Mouse (Mus musculus): Measurements from ENCODE around the gene Scfd2. TPM values are rescaled to one million over a fixed set of nuclear protein-coding genes. Genes with fewer than 3 reads are reported as not detected.

Gene Scfd2
- polyA plus RNA-seq, 1 experiment from 2014 or later, result 17.7 TPM

DNA sequence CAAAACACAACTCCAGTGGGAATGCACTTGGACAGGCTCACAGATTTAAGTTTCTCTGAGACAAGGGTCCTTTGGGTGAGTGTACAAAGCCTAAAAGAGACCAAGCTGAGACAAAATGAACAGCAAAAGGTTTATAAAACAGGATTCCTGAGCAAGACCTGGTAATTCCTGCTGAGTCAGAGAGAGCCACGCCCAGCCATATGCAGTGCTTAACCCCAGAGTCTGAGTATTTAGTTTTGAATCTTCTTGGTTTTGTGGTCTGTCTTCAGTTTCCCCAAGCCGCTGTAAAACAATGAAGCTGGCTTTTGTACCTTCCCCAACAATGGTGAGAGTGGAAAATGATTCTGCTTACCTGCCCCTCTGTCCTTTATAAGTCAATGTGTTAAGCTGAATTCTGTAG is 246.3 kb downstream of the Scfd2 start:
- no peaks in the 10 kb centered on the region for H3K36me3 ChIP-seq (ENCODE audit: control insufficient read depth, insufficient read depth, low read length)
- WGBS, result 60% methylated on average over 2 of the region's 2 CpGs
- no peaks in the 10 kb centered on the region for H3K9me3 ChIP-seq (ENCODE audit: control insufficient read depth, low read length)
- no peak overlapping the region for H3K4me2 ChIP-seq (ENCODE audit: low read depth, low read length)
- H3K27me3 ChIP-seq (replicated peaks; ENCODE audit: control insufficient read depth, insufficient read depth, low read length), result no peaks in the 10 kb centered on the region
- ATAC-seq, result no peak
- H3K4me3 ChIP-seq (ENCODE audit: low read length), result no peak overlapping the region
- no peak overlapping the region for H3K27ac ChIP-seq (ENCODE audit: low read length)
- no peak overlapping the region for H3K9ac ChIP-seq (ENCODE audit: low read depth, low read length)
- no peaks in the 10 kb centered on the region for H3K4me1 ChIP-seq (ENCODE audit: control insufficient read depth, insufficient read depth, low read length)

DNA sequence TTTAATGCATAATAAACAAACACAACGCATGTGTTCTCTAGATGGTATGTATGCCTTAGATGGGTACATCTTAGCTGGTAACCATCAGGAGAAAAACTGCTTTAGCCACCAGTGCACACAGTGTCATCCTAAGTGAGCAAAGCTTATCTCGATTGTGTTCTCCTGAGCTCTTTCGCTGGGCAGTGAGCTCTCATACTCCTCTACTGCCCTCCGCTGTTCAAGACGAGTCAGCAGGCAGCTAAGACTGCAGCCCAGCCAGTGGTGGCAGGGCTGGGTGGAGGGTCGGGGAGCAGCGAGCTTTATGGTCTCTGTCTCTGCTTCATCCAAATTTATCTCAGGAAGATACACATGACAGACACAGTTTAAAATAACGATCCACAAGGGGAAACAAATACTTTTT is 248.0 kb downstream of the Scfd2 start:
- Histone ChIP-seq H3K4me3 (ENCODE audit: low read length) (no peak overlapping the region), H3K4me2 (ENCODE audit: low read depth, low read length) (no peak overlapping the region), H3K9me3 (ENCODE audit: control insufficient read depth, low read length) (no peaks in the 10 kb centered on the region), H3K4me1 (ENCODE audit: control insufficient read depth, insufficient read depth, low read length) (no peaks in the 10 kb centered on the region), H3K27ac (ENCODE audit: low read length) (no peak overlapping the region), H3K27me3 (replicated peaks; ENCODE audit: control insufficient read depth, insufficient read depth, low read length) (no peaks in the 10 kb centered on the region), H3K36me3 (ENCODE audit: control insufficient read depth, insufficient read depth, low read length) (no peaks in the 10 kb centered on the region), H3K9ac (ENCODE audit: low read depth, low read length) (no peak overlapping the region)
- 40% methylated on average over 8 of the region's 8 CpGs for WGBS
- ATAC-seq, result no peak

DNA sequence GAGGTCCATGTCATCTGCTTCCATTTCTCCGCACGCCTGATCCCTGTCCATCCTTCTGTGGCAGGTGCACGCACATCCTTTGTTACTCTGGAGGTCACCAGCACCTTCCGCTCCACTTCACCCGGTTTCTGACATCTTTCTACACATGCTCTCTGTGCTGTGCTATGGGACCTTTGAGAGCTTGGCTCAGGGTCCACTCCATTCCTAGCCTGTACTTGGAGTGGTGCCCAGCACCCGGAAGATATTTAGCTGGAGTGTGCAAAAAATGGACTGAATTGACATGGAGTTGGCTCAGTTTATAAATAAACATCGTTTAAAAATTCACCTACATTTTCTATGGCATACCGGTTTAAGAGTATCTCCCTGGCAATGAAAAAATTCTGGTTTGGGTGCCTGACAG is 250.1 kb downstream of the Scfd2 start:
- H3K27me3 ChIP-seq (replicated peaks; ENCODE audit: control insufficient read depth, insufficient read depth, low read length), result no peaks in the 10 kb centered on the region
- H3K27ac ChIP-seq (ENCODE audit: low read length), result no peak overlapping the region
- H3K4me3 ChIP-seq (ENCODE audit: low read length), result no peak overlapping the region
- H3K4me1 ChIP-seq (ENCODE audit: control insufficient read depth, insufficient read depth, low read length), result peaks cover 7% of the 10 kb centered on the region
- no peak for ATAC-seq
- no peak overlapping the region for H3K9ac ChIP-seq (ENCODE audit: low read depth, low read length)
- H3K9me3 ChIP-seq (ENCODE audit: control insufficient read depth, low read length), result no peaks in the 10 kb centered on the region
- no peak overlapping the region for H3K4me2 ChIP-seq (ENCODE audit: low read depth, low read length)
- 82% methylated on average over 8 of the region's 8 CpGs for WGBS
- H3K36me3 ChIP-seq (ENCODE audit: control insufficient read depth, insufficient read depth, low read length), result no peaks in the 10 kb centered on the region

DNA sequence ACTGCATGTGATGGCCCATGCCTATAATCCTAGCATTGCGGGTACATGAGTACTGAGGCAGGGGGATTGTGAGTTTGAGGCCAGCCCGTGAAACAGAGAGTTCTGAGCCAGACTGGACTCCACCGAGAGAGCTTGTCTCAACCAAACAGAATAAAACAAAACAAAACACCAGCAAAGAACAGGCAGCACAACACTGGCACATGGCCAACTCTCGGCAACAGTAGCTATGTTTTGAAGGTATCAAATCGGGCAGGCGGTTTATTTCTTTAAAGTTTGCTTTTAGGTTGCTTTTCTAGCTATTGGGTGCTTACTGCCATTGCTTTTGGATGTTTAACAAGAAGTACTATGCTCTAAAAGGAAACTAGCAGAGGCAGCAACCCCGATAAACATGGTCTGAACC is 251.9 kb downstream of the Scfd2 start:
- Histone ChIP-seq H3K36me3 (ENCODE audit: control insufficient read depth, insufficient read depth, low read length) (no peaks in the 10 kb centered on the region), H3K9me3 (ENCODE audit: control insufficient read depth, low read length) (no peaks in the 10 kb centered on the region), H3K4me3 (ENCODE audit: low read length) (no peak overlapping the region), H3K9ac (ENCODE audit: low read depth, low read length) (no peak overlapping the region), H3K27ac (ENCODE audit: low read length) (no peak overlapping the region), H3K4me2 (ENCODE audit: low read depth, low read length) (no peak overlapping the region), H3K27me3 (replicated peaks; ENCODE audit: control insufficient read depth, insufficient read depth, low read length) (no peaks in the 10 kb centered on the region), H3K4me1 (ENCODE audit: control insufficient read depth, insufficient read depth, low read length) (peaks cover 7% of the 10 kb centered on the region)
- WGBS, result 68% methylated on average over 7 of the region's 7 CpGs
- ATAC-seq, result no peak

DNA sequence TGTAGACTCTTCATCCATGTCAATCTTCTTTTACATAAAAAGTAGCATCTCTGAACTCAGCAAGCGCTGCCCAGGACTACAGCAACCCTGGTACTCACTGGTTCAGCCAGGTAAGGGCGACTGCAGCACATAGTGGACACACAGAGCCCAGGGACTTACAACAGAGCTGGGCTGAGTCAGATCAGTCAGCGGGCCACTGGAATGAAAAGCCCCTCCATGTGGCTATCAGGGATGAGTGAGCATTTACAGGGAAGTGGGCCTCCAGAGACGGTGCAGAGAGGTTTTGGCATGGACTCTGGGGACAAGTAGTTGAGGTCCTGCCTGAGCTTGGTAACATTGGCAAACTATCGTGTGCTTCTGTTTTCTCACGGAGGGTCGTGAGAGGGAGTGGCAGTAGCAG is 253.1 kb downstream of the Scfd2 start:
- no peaks in the 10 kb centered on the region for H3K9me3 ChIP-seq (ENCODE audit: control insufficient read depth, low read length)
- H3K4me1 ChIP-seq (ENCODE audit: control insufficient read depth, insufficient read depth, low read length), result peaks cover 7% of the 10 kb centered on the region
- H3K4me3 ChIP-seq (ENCODE audit: low read length), result no peak overlapping the region
- no peak for ATAC-seq
- no peak overlapping the region for H3K4me2 ChIP-seq (ENCODE audit: low read depth, low read length)
- no peaks in the 10 kb centered on the region for H3K36me3 ChIP-seq (ENCODE audit: control insufficient read depth, insufficient read depth, low read length)
- 85% methylated on average over 7 of the region's 7 CpGs for WGBS
- H3K27ac ChIP-seq (ENCODE audit: low read length), result no peak overlapping the region
- no peak overlapping the region for H3K9ac ChIP-seq (ENCODE audit: low read depth, low read length)
- H3K27me3 ChIP-seq (replicated peaks; ENCODE audit: control insufficient read depth, insufficient read depth, low read length), result no peaks in the 10 kb centered on the region

DNA sequence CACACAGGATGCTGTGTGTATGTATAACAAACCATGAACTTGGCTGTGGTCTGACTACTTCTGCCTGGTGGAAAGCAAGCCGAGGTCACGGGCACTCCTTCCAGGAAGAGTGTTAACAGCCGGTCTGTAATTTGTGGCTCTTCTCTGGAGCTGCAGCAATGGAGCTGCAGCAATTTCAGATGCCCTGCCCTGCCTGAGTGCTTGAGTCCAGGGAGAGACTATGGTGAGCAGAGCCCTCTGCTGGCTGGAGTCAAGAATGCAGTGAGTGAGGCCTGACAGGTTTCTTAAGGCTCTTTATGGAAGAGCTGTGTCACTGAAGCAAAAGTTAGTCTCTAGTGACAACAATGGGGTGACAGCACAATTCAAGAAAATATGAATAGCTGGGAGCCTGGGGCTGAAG is 253.8 kb downstream of the Scfd2 start:
- Histone ChIP-seq H3K27me3 (replicated peaks; ENCODE audit: control insufficient read depth, insufficient read depth, low read length) (no peaks in the 10 kb centered on the region), H3K4me3 (ENCODE audit: low read length) (no peak overlapping the region), H3K36me3 (ENCODE audit: control insufficient read depth, insufficient read depth, low read length) (no peaks in the 10 kb centered on the region), H3K9ac (ENCODE audit: low read depth, low read length) (no peak overlapping the region), H3K27ac (ENCODE audit: low read length) (no peak overlapping the region; the same call in 1 of the 2 replicates), H3K9me3 (ENCODE audit: control insufficient read depth, low read length) (no peaks in the 10 kb centered on the region), H3K4me1 (ENCODE audit: control insufficient read depth, insufficient read depth, low read length) (peaks cover 7% of the 10 kb centered on the region), H3K4me2 (ENCODE audit: low read depth, low read length) (no peak overlapping the region; the same call in 1 of the 2 replicates)
- peak; percentile 78 for ATAC-seq
- 0% methylated on average over 3 of the region's 3 CpGs for WGBS

DNA sequence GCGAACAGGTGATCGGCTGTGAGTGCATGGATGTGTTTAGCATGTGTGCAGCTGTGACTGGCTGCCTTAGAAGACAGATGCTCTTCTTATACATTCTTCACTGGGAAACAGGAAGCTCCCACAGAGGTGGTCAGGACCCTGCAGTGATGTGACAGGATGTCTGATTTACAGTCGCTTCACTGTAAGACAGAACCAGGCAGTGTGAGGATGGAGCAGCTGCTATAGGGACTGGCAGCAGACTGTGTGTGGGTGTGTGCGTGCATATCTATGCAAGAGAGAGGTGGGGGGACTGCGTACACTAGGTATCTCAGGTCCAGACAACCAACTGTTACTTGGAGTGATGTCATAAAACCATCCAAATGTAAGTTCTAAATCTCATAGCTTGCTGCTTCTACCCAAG is 254.3 kb downstream of the Scfd2 start:
- H3K36me3 ChIP-seq (ENCODE audit: control insufficient read depth, insufficient read depth, low read length), result no peaks in the 10 kb centered on the region
- H3K9me3 ChIP-seq (ENCODE audit: control insufficient read depth, low read length), result no peaks in the 10 kb centered on the region
- no peak overlapping the region for H3K4me2 ChIP-seq (ENCODE audit: low read depth, low read length)
- 0 out of 2 replicates have a peak overlapping the region, but pooled peaks have one; percentile 11 for H3K27ac ChIP-seq (ENCODE audit: low read length)
- ATAC-seq, result peak; percentile 44; the same call in 1 of the 2 replicates
- peaks cover 7% of the 10 kb centered on the region for H3K4me1 ChIP-seq (ENCODE audit: control insufficient read depth, insufficient read depth, low read length)
- no peak overlapping the region for H3K4me3 ChIP-seq (ENCODE audit: low read length)
- H3K9ac ChIP-seq (ENCODE audit: low read depth, low read length), result no peak overlapping the region
- H3K27me3 ChIP-seq (replicated peaks; ENCODE audit: control insufficient read depth, insufficient read depth, low read length), result no peaks in the 10 kb centered on the region
- 74% methylated on average over 5 of the region's 5 CpGs for WGBS

DNA sequence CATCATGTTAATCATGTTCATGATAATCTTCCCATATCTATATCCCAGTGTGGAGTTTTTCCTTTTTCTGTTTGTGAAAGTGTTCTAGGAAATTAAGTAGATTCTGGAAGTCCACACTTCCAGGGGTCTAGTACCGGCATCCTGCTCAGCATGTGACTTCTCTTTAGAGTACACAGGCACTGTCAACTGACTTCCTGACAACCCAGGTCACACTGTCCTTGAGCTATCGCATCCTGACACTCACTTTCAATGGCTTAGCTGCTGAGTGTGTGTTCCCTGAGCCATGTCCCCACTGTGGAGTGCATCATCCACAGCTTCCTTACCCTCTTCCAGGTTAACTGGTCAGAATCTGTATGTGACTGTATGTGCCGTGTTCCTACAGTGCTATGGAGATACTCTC is 258.2 kb downstream of the Scfd2 start:
- WGBS, result 85% methylated on average over 3 of the region's 3 CpGs
- ATAC-seq, result no peak
- Histone ChIP-seq H3K4me3 (ENCODE audit: low read length) (no peak overlapping the region), H3K9me3 (ENCODE audit: control insufficient read depth, low read length) (no peaks in the 10 kb centered on the region), H3K4me1 (ENCODE audit: control insufficient read depth, insufficient read depth, low read length) (peaks cover 7% of the 10 kb centered on the region), H3K9ac (ENCODE audit: low read depth, low read length) (no peak overlapping the region), H3K36me3 (ENCODE audit: control insufficient read depth, insufficient read depth, low read length) (no peaks in the 10 kb centered on the region), H3K27ac (ENCODE audit: low read length) (no peak overlapping the region), H3K27me3 (replicated peaks; ENCODE audit: control insufficient read depth, insufficient read depth, low read length) (no peaks in the 10 kb centered on the region), H3K4me2 (ENCODE audit: low read depth, low read length) (no peak overlapping the region)

DNA sequence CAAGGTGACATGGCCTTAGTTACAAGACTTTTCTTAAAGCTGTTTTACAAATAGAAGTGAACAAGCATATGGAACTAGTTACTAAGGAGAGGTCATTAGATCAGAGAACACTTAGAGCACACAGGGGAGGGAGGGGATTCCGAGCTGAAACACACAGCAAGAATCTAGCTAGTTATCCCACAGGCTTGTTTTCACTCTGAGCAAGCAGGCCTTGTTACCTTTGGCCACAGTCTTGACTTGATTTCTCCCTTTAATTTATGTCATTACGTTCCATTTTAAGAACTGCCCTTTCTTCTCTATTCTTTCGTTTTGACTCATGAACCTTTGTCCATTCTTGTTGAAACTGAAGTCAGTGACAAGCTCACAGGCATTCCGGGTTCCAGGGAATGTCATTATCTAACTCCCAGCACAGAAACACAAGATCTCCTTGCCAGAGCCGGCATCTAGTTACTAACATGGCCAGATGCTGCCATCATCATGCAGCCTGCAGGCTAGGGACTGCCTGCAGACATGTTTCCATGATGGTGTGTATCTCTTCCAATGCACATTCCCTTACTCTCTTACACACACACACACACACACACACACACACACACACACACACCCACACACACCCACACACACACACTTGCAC is 263.7 kb downstream of the Scfd2 start:
- 74% methylated on average over 5 of the region's 5 CpGs for WGBS
- H3K27me3 ChIP-seq (replicated peaks; ENCODE audit: control insufficient read depth, insufficient read depth, low read length), result no peaks in the 10 kb centered on the region
- H3K27ac ChIP-seq (ENCODE audit: low read length), result no peak overlapping the region
- H3K36me3 ChIP-seq (ENCODE audit: control insufficient read depth, insufficient read depth, low read length), result no peaks in the 10 kb centered on the region
- no peak for ATAC-seq
- no peak overlapping the region for H3K4me3 ChIP-seq (ENCODE audit: low read length)
- H3K9ac ChIP-seq (ENCODE audit: low read depth, low read length), result no peak overlapping the region
- no peak overlapping the region for H3K4me2 ChIP-seq (ENCODE audit: low read depth, low read length)
- no peaks in the 10 kb centered on the region for H3K9me3 ChIP-seq (ENCODE audit: control insufficient read depth, low read length)
- peaks cover 19% of the 10 kb centered on the region for H3K4me1 ChIP-seq (ENCODE audit: control insufficient read depth, insufficient read depth, low read length)

DNA sequence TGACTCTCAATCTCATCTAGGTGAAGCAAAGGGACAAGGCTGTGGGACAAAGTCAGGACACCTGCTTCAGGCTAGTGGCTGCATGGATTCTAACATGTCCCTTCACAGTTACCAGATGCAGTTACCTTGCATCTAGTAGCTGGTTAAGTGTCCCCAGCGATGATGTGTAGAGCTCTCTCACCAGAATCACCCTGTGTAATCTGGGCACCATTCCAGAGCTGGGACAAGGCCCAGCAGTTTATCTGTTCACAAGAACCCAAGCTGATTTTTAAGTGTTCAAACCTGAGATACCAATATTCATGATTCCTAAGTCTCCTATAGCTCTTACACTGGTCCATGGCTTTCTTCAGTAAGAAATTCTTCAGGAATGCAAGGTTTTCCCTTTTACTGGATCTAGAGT is 264.4 kb downstream of the Scfd2 start:
- Histone ChIP-seq H3K4me3 (ENCODE audit: low read length) (no peak overlapping the region), H3K36me3 (ENCODE audit: control insufficient read depth, insufficient read depth, low read length) (no peaks in the 10 kb centered on the region), H3K27ac (ENCODE audit: low read length) (no peak overlapping the region), H3K4me2 (ENCODE audit: low read depth, low read length) (no peak overlapping the region), H3K4me1 (ENCODE audit: control insufficient read depth, insufficient read depth, low read length) (peaks cover 19% of the 10 kb centered on the region), H3K9me3 (ENCODE audit: control insufficient read depth, low read length) (no peaks in the 10 kb centered on the region), H3K27me3 (replicated peaks; ENCODE audit: control insufficient read depth, insufficient read depth, low read length) (no peaks in the 10 kb centered on the region), H3K9ac (ENCODE audit: low read depth, low read length) (no peak overlapping the region)
- 53% methylated on average over 1 of the region's 1 CpGs for whole genome bisulfite sequencing
- ATAC-seq, result no peak

Measured in intestine, embryonic 16.5 days (tissue).